9 mouse cellular contexts compared by ENCODE assay signal in genomic region chr1:37614130-37614529, GRCm38 (mm10).
DNase-seq lines count a peak whose midpoint lies in the region; ATAC-seq and TF ChIP-seq lines count a peak whose summit lies in the region.
"Had no signal": no experiment of that assay in that cellular context is flagged by ENCODE, and none has a peak within 500 bp of the region (broad histone marks: within the 10 kb centered on the region; RNA-seq: fewer than 3 reads in every experiment).

No protein-coding gene starts in this region.

- no peak overlapping the region for H3K9ac ChIP-seq in heart, embryonic 12.5 days
- no peak overlapping the region for H3K9ac ChIP-seq in embryonic facial prominence, embryonic 14.5 days (ENCODE audit: low read depth, low read length)
- H3K9ac ChIP-seq in liver, postnatal 0 days (replicated peaks) = no peak overlapping the region
- H3K9ac ChIP-seq: limb, embryonic 15.5 days had no signal

- H3K9me3 ChIP-seq in heart, embryonic 12.5 days (replicated peaks) = no peaks in the 10 kb centered on the region
- H3K9me3 ChIP-seq in embryonic facial prominence, embryonic 14.5 days (ENCODE audit: control insufficient read depth, low read length) = no peaks in the 10 kb centered on the region
- no peaks in the 10 kb centered on the region for H3K9me3 ChIP-seq in liver, postnatal 0 days (ENCODE audit: low read length)
- H3K9me3 ChIP-seq: limb, embryonic 15.5 days had no signal

- TF ChIP-seq EP300 in liver, postnatal 0 days (IDR thresholded peaks at IDR 0.05; ENCODE audit: low read depth) = no peak

- DNase-seq in heart, postnatal 14 days = no peak
- peak; percentile 54 for DNase-seq in CD4-positive helper T cell, adult 2 months (ENCODE audit: low read depth, low spot score)
- DNase-seq in embryonic facial prominence, embryonic 14.5 days (ENCODE audit: low spot score) = no peak
- DNase-seq in naive thymus-derived CD4-positive, alpha-beta T cell, adult 2 months (ENCODE audit: low read depth) = peak; percentile 71
- no peak for DNase-seq in liver, postnatal 0 days
- no peak for DNase-seq in embryo, embryonic 10.5 days (ENCODE audit: low spot score)
- DNase-seq in gastrocnemius, adult 8-10 months (ENCODE audit: low spot score in 2 of 2) = no peak

- no peak overlapping the region for H3K4me3 ChIP-seq in heart, embryonic 12.5 days
- no peak overlapping the region for H3K4me3 ChIP-seq in embryonic facial prominence, embryonic 14.5 days (ENCODE audit: low read depth, low read length)
- H3K4me3 ChIP-seq in liver, postnatal 0 days (ENCODE audit: low read depth, low read length) = no peak overlapping the region
- H3K4me3 ChIP-seq: limb, embryonic 15.5 days had no signal

- no peak overlapping the region for H3K27ac ChIP-seq in heart, embryonic 12.5 days (ENCODE audit: poor library complexity, severe bottlenecking)
- H3K27ac ChIP-seq in embryonic facial prominence, embryonic 14.5 days (replicated peaks; ENCODE audit: low read depth, low read length) = no peak overlapping the region
- no peak overlapping the region for H3K27ac ChIP-seq in liver, postnatal 0 days (ENCODE audit: low read depth)

- H3K36me3 ChIP-seq in heart, embryonic 12.5 days = no peaks in the 10 kb centered on the region
- no peaks in the 10 kb centered on the region for H3K36me3 ChIP-seq in embryonic facial prominence, embryonic 14.5 days (ENCODE audit: control insufficient read depth, insufficient read depth, low read length)
- no peaks in the 10 kb centered on the region for H3K36me3 ChIP-seq in liver, postnatal 0 days (replicated peaks; ENCODE audit: insufficient read depth, low read length)
- H3K36me3 ChIP-seq: limb, embryonic 15.5 days had no signal

- H3K27me3 ChIP-seq in heart, embryonic 12.5 days (replicated peaks) = no peaks in the 10 kb centered on the region
- H3K27me3 ChIP-seq in embryonic facial prominence, embryonic 14.5 days (replicated peaks; ENCODE audit: control insufficient read depth, insufficient read depth, low read length) = no peaks in the 10 kb centered on the region
- no peaks in the 10 kb centered on the region for H3K27me3 ChIP-seq in liver, postnatal 0 days (ENCODE audit: insufficient read depth, low read length)
- H3K27me3 ChIP-seq: limb, embryonic 15.5 days had no signal

- intact Hi-C loops in heart, postnatal 14 days (cut with DNase I) = no loop called here

- no peak for ATAC-seq in heart, embryonic 12.5 days (ENCODE audit: insufficient number of reproducible peaks, low FRiP score)
- no peak for ATAC-seq in embryonic facial prominence, embryonic 14.5 days (ENCODE audit: low read depth)
- ATAC-seq in liver, postnatal 0 days = no peak

- no peak for TF ChIP-seq CTCF in liver, postnatal 0 days (IDR thresholded peaks at IDR 0.05; ENCODE audit: low read depth)

- peaks cover 48% of the 10 kb centered on the region for H3K4me1 ChIP-seq in heart, embryonic 12.5 days (replicated peaks)
- H3K4me1 ChIP-seq in embryonic facial prominence, embryonic 14.5 days (ENCODE audit: control insufficient read depth, insufficient read depth, low read length) = 0 out of 2 replicates have a peak, but pooled peaks cover 3% of the 10 kb centered on the region
- H3K4me1 ChIP-seq in liver, postnatal 0 days (ENCODE audit: insufficient read depth) = 0 out of 2 replicates have a peak, but pooled peaks cover 6% of the 10 kb centered on the region

- 68% methylated on average over 15 of the region's 15 CpGs for WGBS in heart, embryonic 12.5 days
- WGBS in embryonic facial prominence, embryonic 14.5 days = 64% methylated on average over 15 of the region's 15 CpGs
- WGBS in liver, postnatal 0 days (ENCODE audit: insufficient replicate concordance) = 71% methylated on average over 15 of the region's 15 CpGs

- peak overlapping the region; percentile 24; the same call in 1 of the 2 replicates for H3K4me2 ChIP-seq in heart, embryonic 12.5 days
- H3K4me2 ChIP-seq in embryonic facial prominence, embryonic 14.5 days (ENCODE audit: low read depth, low read length) = peak overlapping the region; percentile 10; the same call in 1 of the 2 replicates
- no peak overlapping the region for H3K4me2 ChIP-seq in liver, postnatal 0 days (ENCODE audit: low read depth, low read length)
- H3K4me2 ChIP-seq: limb, embryonic 15.5 days had no signal

Comparison
In these comparisons a context has a peak if more than half of its experiments do, and no peak if none do; other contexts are left out.
1. DNase-seq: peak in CD4-positive helper T cell, adult 2 months (single experiment) and naive thymus-derived CD4-positive, alpha-beta T cell, adult 2 months (single experiment); none in heart, postnatal 14 days (0 of 2), embryonic facial prominence, embryonic 14.5 days (single experiment), liver, postnatal 0 days (single experiment), embryo, embryonic 10.5 days (single experiment) and gastrocnemius, adult 8-10 months (0 of 2).